Mouse (Mus musculus): ENCODE measurements at regions not wholly inside any gene's neighbourhood (a gene's known extent, or its start where the extent isn't known, plus 50 kb on each side); places are given as distances from the start of the nearest gene placed in this dataset.

DNA sequence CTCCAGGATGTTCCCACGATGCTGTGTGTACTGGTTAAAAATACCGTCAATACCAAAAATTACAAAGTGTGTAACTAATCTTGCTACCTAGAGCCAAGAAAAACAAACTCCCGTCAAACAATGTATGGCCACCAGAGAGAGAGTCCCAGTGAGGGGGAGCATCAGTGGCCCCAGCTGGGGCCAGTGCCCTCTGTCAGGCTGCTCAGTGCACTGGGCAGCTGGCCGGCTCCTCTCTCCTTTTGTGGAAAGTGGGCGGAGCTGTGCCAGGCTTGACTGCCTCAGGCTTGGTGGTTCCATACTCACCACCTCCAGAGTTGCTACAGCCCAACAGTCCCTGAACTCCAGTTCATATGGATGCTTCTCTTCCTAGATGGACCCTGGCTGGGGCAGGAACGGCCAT, 53.8 kb upstream of the Sept5 start:
- DNase-seq (ENCODE audit: inconsistent age in 2 of 2, low spot score in 1 of 2) = peak in 1 of 2 experiments; percentile 30

DNA sequence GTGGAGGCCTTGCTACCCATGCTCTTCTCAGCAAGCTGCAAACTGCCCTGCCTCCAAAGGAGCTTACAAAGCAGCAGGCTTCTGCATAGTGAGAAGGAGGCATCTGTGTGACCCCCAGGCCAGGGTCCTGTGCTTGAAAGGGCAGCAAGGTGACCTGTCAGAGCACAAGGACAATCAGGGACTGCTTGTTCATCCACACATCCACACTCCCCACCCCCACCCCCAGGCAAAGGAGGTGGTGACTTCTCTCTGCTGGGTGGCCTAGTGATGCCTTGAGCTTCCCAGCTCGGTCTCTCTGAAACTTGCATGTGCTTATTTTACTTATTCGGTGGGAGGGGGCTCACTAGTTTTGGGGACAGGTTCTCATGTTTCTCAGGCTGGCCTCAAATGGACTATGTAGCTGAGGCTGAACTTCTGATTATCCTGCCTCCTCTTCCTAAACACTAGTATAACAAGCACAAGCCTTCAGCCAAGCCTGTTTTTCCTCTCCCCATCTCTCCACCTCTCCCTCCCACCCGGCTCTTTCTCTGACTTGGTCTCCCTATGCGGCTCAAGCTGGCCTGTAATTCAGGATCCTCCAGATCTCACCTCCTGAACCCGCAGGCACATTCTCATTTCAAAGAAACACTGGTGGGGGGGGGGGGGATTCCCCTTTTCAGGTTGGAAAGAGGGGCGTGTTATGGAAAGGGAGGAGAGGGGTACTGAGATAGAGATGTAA, 56.4 kb upstream of the Sept5 start:
- peak in 1 of 2 experiments; percentile 37 for DNase-seq (ENCODE audit: inconsistent age in 2 of 2, low spot score in 1 of 2)

DNA sequence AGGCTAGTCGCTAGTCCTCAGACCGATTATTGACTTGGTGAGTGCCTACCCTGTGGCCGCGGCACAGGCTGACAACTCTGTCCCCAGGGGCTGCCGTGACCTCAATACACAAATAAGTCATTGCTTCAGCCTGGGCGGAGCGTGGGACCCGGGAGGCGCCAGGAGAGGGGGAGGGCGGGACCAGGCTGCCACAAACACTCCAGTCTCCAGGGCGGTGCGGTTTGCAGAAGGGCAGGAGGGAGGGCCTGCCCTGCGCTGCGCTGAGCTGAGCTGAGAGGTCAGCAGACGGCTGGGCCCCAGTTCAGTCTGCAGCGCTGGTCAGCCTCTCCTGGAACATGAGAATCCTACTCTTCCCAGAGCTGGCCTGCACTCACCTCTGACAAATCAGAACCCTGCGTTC, 57.2 kb upstream of the Sept5 start:
- peak; percentile 94 to 97 for DNase-seq (ENCODE audit: inconsistent age in 2 of 2, low spot score in 1 of 2)

DNA sequence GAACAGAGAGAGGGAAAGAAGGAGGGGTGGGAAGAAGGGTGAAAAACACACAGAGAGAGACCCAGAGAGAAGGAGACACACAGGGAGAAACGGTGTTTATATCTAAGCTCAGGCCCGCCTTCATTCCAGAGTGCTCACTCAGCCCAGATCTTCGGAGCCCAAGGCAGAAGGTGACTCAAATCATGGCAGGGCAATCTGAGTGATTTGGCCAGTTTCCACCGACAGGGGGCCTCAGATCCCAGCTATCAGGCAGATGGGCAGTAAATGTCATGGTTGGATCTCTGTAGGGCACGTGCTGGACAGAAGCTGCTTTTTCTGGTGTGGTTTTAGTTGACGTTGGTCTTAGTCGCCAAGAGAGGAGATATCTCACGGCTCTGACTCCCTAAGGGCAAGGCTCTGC, 57.6 kb upstream of the Sept5 start:
- peak; percentile 91 to 96 for DNase-seq (ENCODE audit: inconsistent age in 2 of 2, low spot score in 1 of 2)

DNA sequence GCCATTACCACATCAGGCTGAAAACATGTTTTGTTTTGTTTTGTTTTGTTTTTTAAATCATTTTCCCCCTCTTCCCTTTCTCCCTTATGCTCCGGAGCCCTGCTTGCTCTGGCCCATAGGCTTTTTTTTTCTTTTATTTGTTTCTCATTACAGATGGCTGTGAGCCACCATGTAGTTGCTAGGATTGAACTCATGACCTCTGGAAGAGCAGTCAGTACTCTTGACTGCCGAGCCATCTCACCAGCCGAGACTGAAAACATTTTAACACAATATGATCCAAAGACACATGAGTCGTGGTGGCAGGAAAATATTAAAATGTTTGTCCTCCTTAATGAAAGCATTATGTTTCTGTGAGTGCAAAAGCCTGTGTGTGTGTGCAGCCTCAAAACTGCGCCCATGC, 65.8 kb upstream of the Sept5 start:
- peak in 1 of 2 experiments; percentile 18 for DNase-seq (ENCODE audit: inconsistent age in 2 of 2, low spot score in 1 of 2)

DNA sequence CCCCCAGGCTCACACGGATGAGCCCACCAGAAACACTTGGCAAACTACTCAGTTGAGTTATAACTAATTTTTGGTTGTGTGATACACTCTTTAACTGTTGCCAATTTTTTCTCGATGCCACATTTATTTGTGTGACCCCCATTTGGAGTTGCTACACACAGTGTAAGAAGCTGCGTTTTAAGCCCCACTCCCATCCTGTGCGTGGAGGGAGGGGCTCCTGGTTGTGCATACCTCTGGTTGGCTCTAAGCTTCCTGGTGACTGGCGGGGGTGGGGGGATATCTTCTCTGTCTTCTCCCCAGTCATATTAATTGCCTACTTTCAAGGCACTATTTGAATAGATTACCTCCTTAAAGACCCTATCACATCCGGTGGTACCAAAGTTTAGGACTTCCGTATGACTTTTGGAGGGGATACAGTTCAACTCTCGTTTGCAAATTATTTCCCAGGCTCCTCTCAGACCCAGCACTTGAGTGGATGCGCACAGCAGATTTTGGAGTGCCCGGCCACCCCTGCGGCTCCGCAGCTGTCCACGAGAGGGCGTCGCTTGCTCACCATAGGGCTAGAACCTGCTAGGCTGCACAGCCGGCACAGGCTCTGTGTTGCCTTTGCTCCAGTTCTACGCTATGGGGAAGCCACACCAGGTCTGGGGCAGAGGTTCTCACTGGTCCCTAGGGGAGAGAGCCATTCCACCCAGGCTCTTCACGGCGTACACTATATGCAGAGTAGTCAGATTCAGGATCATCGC, 66.5 kb upstream of the Sept5 start:
- DNase-seq (ENCODE audit: inconsistent age in 2 of 2, low spot score in 1 of 2) = peak; percentile 79 to 94

DNA sequence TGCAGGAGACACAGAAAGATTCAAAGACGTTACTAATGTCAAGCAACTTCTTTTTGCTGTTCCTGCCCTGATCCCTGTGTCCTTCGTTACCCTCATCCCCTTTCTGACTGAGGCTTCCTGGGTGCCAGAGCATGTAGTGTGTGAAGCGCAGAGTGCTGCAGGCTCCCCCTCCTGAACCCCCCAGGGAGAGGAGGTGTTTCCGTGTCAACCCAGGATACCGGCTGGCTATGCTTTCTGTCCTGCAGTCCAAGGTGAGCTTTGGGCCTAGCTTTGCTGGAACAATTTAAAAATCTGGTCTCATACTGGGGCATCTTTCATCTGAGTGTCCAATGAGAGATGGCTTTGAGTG, 67.0 kb upstream of the Sept5 start:
- no peak for DNase-seq (ENCODE audit: inconsistent age in 2 of 2, low spot score in 1 of 2)

DNA sequence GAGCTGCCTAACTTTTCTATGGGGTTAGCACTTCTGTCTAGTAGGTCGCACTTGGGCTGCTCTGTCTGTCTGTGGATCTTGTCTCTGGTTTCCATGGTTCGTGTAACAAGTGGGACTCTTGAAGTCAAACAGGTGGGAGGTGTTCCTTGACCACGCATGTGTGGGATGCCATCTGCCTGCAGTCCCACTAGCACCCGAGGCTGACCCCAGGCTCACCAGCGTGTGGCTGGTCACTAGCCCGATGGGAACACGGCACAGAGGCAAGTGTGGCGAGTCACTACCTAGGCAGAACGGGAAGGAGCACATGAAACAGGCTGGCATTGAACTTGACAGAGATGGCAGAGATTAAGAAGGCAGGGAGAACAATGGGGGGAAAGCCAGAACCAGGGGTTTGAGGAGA, 72.5 kb upstream of the Cldn5 start:
- no peak for DNase-seq (ENCODE audit: inconsistent age in 2 of 2, low spot score in 1 of 2)

DNA sequence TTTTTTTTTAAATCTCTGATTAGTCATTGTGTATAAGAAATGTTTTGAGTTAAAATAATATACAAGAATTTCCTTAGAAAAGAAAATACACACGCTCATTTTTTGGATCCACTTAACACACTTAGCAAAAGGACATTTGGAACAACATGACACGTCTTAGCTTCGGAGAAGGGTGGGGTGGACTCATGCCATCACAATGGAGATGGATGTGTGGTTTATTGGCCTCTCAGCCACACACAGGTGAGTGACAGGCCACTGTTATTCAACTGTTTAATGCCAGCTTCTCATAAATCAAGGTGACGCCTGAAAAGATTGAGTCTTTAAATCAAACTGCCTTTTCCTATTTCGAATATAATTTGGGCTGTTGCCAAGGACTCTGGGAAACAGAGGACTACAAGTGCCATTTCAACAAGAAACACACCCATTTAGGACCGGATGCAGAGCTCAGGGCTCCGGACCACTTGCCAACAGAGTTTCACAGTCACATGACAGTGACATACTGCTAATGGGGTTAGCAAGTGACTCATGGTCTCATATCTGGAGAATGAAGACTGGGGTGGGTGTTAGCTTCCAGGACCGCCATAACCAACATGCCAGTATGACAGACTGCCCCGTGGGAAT, 71.5 kb upstream of the Cldn5 start:
- DNase-seq (ENCODE audit: inconsistent age in 2 of 2, low spot score in 1 of 2) = peak; percentile 43 to 74

DNA sequence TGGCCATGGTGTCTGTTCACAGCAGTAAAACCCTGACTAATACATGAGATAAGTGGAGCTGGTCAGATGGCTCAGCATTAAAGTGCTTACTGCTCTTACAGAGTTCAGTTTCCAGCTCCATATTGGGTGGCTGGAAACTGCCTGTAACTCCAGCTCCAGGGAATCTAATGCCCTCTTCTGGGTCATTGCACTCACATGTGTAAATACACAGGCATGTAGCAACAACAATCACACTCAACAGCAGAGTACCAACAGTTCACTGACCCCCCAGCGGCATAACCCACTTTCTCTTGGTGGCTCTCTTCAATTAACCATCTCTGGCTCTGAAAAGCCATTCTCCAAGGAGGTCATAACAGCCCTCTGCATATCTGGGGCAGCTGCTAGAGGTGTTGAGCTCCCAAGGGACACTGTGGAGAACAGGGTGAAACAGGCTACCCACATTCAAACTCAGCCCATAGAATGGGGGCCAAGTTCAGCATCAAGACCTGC, 65.0 kb upstream of the Cldn5 start:
- DNase-seq (ENCODE audit: inconsistent age in 2 of 2, low spot score in 1 of 2) = no peak

DNA sequence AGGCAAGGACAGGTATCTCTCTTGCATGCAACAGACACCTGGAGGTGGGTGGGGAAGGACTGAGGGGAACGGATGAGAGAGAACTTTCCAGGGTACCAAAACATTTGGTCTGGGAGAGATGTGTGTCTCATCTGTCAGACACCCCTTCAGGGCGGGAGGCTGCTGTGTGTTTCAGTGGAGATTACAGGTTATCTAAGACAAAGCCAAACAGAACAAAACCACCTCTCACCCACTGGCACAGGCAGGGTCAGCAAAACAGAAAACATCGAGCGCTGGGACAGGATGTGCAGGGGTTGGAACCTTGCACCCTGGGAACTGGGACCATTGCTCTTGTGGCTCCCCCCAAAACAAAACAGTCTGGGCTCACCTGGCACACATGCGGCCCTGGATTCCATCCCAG, 63.6 kb upstream of the Cldn5 start:
- no peak for DNase-seq (ENCODE audit: inconsistent age in 2 of 2, low spot score in 1 of 2)

DNA sequence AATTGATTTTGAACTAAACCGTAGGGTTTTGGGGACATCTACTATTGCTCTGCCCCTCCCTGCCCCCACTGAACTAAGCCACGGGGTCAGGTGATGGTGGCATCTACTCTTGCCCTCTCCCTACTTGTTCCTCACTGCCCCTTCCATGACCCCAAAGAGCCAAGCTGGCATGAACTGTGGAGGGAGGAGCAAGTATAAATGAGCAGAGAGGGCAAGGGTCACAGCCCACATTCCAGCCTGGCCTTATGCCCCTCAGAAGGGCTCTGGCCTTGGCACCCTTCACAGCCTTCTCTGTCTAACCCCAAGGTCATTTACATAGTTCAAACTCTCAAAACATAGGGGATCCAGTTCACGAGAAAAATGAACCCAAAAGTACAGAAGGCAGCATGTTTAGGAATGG, 61.3 kb upstream of the Cldn5 start:
- no peak for DNase-seq (ENCODE audit: inconsistent age in 2 of 2, low spot score in 1 of 2)

DNA sequence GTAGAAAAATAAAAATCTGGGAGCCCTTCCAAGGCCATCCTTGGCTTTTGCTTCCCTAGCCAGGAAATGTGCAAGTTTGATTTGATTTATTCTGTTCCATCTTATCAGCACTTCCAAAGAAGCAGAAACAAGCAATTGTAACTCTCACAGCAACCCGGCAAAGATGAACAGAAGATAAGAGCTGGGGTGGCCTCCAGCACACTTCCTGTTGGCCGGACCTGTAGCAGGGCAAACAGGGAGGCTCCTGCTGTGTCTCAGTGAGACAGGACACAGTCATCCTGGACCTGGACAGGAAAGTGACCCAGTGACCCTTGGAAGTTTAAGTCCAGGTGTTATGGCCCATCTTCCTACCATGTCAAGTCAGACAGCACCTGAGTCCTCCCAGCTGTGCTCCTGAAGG, 58.6 kb upstream of the Cldn5 start:
- DNase-seq (ENCODE audit: inconsistent age in 2 of 2, low spot score in 1 of 2) = peak; percentile 57 to 78

DNA sequence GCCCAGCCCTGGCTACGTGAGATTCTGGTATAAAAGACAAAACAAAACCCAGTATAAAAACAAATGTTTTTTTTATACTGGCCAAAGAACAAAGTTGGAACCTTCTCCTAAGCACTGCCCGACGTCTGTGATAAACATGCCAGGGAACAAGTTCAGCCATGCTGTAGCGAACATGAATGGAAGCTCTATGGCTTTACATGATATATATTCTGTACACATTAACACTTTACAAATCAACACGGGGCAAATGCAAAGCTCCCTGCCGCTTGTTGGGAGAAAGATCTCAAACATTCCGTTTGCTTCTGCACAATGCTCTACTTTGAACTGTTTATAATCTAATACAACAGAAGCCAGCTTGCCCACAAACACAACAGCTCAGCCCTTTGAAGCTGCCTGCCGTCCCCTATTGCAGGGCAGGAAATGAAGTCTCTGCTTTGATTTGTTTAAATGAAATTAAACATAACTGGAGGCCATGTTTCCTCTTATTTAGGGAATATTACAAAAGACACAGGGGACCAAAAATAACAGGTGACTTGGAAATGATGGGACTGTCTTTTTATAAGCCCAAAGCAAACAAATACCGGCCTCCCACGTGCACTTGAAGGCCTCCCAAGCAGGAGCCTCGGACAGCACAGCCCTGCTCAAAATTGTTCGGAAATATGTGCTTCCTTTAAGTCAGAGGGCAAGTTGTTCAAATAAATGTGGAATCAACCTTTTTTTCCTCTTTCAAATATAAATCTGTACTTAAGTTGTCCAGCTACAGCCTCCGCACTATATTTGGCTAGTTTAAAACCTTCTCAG, 56.0 kb upstream of the Cldn5 start:
- DNase-seq (ENCODE audit: inconsistent age in 2 of 2, low spot score in 1 of 2) = no peak

DNA sequence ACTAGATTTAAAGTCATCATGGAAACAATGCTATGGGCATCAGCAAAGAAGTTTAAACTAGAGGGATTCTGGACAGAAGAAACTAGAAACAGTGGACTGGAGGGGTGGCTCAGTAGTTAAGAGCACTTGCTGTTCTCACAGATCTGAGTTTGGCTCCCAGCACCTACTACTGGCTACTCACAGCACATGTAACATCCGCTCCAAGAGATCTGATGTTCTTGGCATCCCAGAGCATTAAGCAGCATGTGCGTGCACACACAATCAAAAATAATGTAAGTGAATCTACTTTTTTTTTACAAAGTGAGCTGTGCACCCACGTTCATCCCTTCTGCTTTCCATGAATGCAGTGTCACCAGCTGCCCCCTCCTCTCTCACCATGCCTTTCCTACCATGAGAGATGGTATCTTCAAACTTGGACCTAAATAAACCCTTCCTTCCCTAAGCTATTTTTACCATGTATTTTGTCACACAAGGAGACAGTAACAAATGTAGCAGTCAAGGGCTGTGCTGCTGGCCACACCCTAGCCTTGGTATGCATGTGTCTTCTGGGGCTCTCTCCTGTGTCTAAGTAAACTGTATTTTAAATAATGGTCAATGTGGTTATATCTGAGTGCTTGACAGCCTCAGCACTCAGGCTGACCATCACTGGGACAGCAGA, 53.3 kb upstream of the Cldn5 start:
- DNase-seq (ENCODE audit: inconsistent age in 2 of 2, low spot score in 1 of 2) = peak in 1 of 2 experiments; percentile 16

DNA sequence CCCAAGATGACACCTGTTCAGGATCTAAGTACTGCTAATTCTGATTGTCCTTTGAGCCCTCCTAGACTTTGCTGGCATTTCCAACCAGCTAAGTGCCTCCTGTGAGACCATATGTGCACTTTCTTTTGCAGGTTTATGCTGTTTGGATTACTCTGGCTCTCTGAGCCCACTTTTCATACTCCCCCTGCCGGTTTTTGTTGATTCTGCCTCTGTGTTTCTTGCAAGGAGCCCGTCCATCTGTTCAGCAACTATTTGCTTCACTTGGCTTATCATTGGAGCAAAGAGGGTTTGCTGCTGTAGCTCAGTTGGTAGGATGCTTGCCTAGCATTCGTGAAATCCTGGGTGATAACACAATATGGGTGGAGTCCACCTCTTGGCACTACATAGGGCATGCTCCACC, 52.8 kb upstream of the Cldn5 start:
- DNase-seq (ENCODE audit: inconsistent age in 2 of 2, low spot score in 1 of 2) = peak in 1 of 2 experiments; percentile 18

DNA sequence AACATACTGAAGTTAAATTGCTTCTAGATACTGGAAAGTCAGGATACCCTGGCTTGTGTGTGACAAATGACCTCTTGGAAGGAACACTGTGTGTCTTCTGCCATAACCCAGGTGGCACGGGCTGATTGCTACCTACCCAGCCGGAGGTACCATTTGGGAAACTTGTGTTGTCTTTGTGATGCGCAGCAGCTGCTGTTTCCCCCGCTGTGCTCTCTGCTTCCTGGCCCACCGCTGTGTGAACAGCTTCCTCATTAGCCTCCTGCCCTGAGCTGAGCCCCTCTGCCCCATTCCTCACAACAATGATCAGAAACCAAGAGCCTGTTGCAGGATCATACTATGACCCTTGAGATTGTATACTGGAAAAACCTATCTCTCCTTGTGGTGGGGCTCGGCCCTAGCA, 51.9 kb upstream of the Cldn5 start:
- DNase-seq (ENCODE audit: inconsistent age in 2 of 2, low spot score in 1 of 2) = no peak
